20 mouse cellular contexts compared by ENCODE assay signal in genomic region chr13:47444876-47445275, GRCm38 (mm10).
DNase-seq lines count a peak whose midpoint lies in the region; ATAC-seq lines count a peak whose summit lies in the region.
"Had no signal": no experiment of that assay in that cellular context is flagged by ENCODE, and none has a peak within 500 bp of the region (broad histone marks: within the 10 kb centered on the region; RNA-seq: fewer than 3 reads in every experiment).

No protein-coding gene starts in this region.

- no peaks in the 10 kb centered on the region for H3K27me3 ChIP-seq in embryonic facial prominence, embryonic 14.5 days (replicated peaks; ENCODE audit: control insufficient read depth, insufficient read depth, low read length)
- no peaks in the 10 kb centered on the region for H3K27me3 ChIP-seq in embryonic facial prominence, embryonic 10.5 days (replicated peaks; ENCODE audit: low read depth, poor library complexity, severe bottlenecking)
- no peaks in the 10 kb centered on the region for H3K27me3 ChIP-seq in forebrain, embryonic 11.5 days (ENCODE audit: control insufficient read depth, insufficient read depth, low read length)
- H3K27me3 ChIP-seq: heart, embryonic 15.5 days; kidney, embryonic 15.5 days had no signal

- 74% methylated on average over 3 of the region's 3 CpGs for WGBS in embryonic facial prominence, embryonic 14.5 days
- 91% methylated on average over 3 of the region's 3 CpGs for whole genome bisulfite sequencing in embryonic facial prominence, embryonic 10.5 days
- WGBS in forebrain, embryonic 11.5 days = 90% methylated on average over 3 of the region's 3 CpGs

- no peak overlapping the region for H3K4me3 ChIP-seq in embryonic facial prominence, embryonic 14.5 days (ENCODE audit: low read depth, low read length)
- no peak overlapping the region for H3K4me3 ChIP-seq in embryonic facial prominence, embryonic 10.5 days
- H3K4me3 ChIP-seq in forebrain, embryonic 11.5 days (ENCODE audit: low read depth, low read length) = no peak overlapping the region
- H3K4me3 ChIP-seq: heart, adult 2 months; heart, embryonic 15.5 days; hindbrain, embryonic 10.5 days; kidney, embryonic 15.5 days had no signal

- ATAC-seq in embryonic facial prominence, embryonic 14.5 days (ENCODE audit: low read depth) = no peak
- ATAC-seq in forebrain, embryonic 11.5 days (replicated peaks; ENCODE audit: low FRiP score) = no peak
- ATAC-seq in inflammation-experienced regulatory T-cells, adult 6 months = no peak
- ATAC-seq: forebrain, embryonic 14.5 days; intestine, embryonic 16.5 days had no signal

- peak; percentile 7 for DNase-seq in adrenal gland, postnatal 14 days
- DNase-seq in adrenal gland, postnatal 4 days (ENCODE audit: low spot score in 2 of 2) = no peak
- peak; percentile 21 for DNase-seq in embryonic facial prominence, embryonic 14.5 days (ENCODE audit: low spot score)
- DNase-seq in embryonic facial prominence, embryonic 10.5 days (ENCODE audit: low spot score) = no peak
- peak; percentile 49 for DNase-seq in NIH3T3 (ENCODE audit: low read depth)
- no peak for DNase-seq in forebrain, embryonic 11.5 days (ENCODE audit: low spot score)
- DNase-seq: adrenal gland, adult 8-10 months; cerebellum, adult 11-12 months; gastrocnemius, postnatal 36 days; heart, adult 2 months; heart, postnatal 14 days; kidney, adult 2 months had no signal

- no peaks in the 10 kb centered on the region for H3K9me3 ChIP-seq in embryonic facial prominence, embryonic 14.5 days (ENCODE audit: control insufficient read depth, low read length)
- H3K9me3 ChIP-seq in embryonic facial prominence, embryonic 10.5 days = no peaks in the 10 kb centered on the region
- H3K9me3 ChIP-seq in forebrain, embryonic 11.5 days (ENCODE audit: control insufficient read depth, low read length) = no peaks in the 10 kb centered on the region
- H3K9me3 ChIP-seq: heart, embryonic 15.5 days; hindbrain, embryonic 10.5 days; kidney, embryonic 15.5 days had no signal

- no peak overlapping the region for H3K9ac ChIP-seq in embryonic facial prominence, embryonic 14.5 days (ENCODE audit: low read depth, low read length)
- no peak overlapping the region for H3K9ac ChIP-seq in forebrain, embryonic 11.5 days (ENCODE audit: low read length)
- H3K9ac ChIP-seq: heart, embryonic 15.5 days; hindbrain, embryonic 14.5 days; kidney, embryonic 15.5 days had no signal

- H3K36me3 ChIP-seq in embryonic facial prominence, embryonic 14.5 days (ENCODE audit: control insufficient read depth, insufficient read depth, low read length) = no peaks in the 10 kb centered on the region
- H3K36me3 ChIP-seq in embryonic facial prominence, embryonic 10.5 days (replicated peaks) = no peaks in the 10 kb centered on the region
- no peaks in the 10 kb centered on the region for H3K36me3 ChIP-seq in forebrain, embryonic 11.5 days (ENCODE audit: control insufficient read depth, insufficient read depth, low read length)
- H3K36me3 ChIP-seq: heart, embryonic 15.5 days; hindbrain, embryonic 10.5 days; kidney, embryonic 15.5 days had no signal

- no peak overlapping the region for H3K27ac ChIP-seq in embryonic facial prominence, embryonic 14.5 days (replicated peaks; ENCODE audit: low read depth, low read length)
- H3K27ac ChIP-seq in embryonic facial prominence, embryonic 10.5 days (replicated peaks) = no peak overlapping the region
- no peak overlapping the region for H3K27ac ChIP-seq in forebrain, embryonic 11.5 days (ENCODE audit: low read depth, low read length)
- H3K27ac ChIP-seq: heart, adult 2 months; heart, embryonic 15.5 days; hindbrain, embryonic 10.5 days; hindbrain, embryonic 14.5 days; kidney, embryonic 15.5 days had no signal

- H3K4me2 ChIP-seq in embryonic facial prominence, embryonic 14.5 days (ENCODE audit: low read depth, low read length) = no peak overlapping the region
- no peak overlapping the region for H3K4me2 ChIP-seq in forebrain, embryonic 11.5 days (ENCODE audit: low read depth, low read length, severe bottlenecking)
- H3K4me2 ChIP-seq: heart, embryonic 11.5 days; heart, embryonic 15.5 days; hindbrain, embryonic 14.5 days; kidney, embryonic 15.5 days had no signal

- H3K4me1 ChIP-seq in embryonic facial prominence, embryonic 14.5 days (ENCODE audit: control insufficient read depth, insufficient read depth, low read length) = no peaks in the 10 kb centered on the region
- no peaks in the 10 kb centered on the region for H3K4me1 ChIP-seq in embryonic facial prominence, embryonic 10.5 days
- H3K4me1 ChIP-seq in forebrain, embryonic 11.5 days (replicated peaks; ENCODE audit: control insufficient read depth, insufficient read depth, low read length) = no peaks in the 10 kb centered on the region
- H3K4me1 ChIP-seq: heart, embryonic 15.5 days; hindbrain, embryonic 10.5 days; kidney, embryonic 15.5 days had no signal

Comparison
In these comparisons a context has a peak if more than half of its experiments do, and no peak if none do; other contexts are left out.
1. DNase-seq: peak in adrenal gland, postnatal 14 days (single experiment), embryonic facial prominence, embryonic 14.5 days (single experiment) and NIH3T3 (single experiment); none in adrenal gland, postnatal 4 days (0 of 2), embryonic facial prominence, embryonic 10.5 days (single experiment) and forebrain, embryonic 11.5 days (single experiment).